Mouse (Mus musculus) testis, postnatal 10 days (tissue): ENCODE measurements at regions not wholly inside any gene's neighbourhood (a gene's known extent, or its start where the extent isn't known, plus 50 kb on each side); places are given as distances from the start of the nearest gene placed in this dataset.

Source experiments
- DNase-seq: peaks from one replicate; pipeline ENCODE4 v3.0.0; 2021; ENCODE audit warnings: low spot score

DNA sequence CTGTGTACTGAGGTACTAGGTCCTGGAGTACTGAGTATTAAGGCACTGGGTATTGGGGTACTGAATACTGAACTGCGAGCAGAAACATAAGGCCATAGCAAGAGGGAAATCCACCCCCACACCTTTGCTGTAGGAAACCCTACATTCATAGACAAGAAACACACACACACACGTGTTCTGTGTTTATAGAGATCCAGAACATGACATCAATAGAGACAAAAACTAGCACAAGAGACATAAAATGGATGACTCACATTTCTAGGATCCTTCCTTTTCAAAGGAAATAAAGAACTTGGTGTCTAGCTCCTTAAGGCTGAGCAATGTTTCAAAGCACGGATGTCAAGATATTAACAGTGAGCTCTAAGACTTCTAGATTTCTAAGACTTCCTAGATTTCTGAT lies 49.9 kb upstream of the Nepro start:
- DNase-seq = no peak

DNA sequence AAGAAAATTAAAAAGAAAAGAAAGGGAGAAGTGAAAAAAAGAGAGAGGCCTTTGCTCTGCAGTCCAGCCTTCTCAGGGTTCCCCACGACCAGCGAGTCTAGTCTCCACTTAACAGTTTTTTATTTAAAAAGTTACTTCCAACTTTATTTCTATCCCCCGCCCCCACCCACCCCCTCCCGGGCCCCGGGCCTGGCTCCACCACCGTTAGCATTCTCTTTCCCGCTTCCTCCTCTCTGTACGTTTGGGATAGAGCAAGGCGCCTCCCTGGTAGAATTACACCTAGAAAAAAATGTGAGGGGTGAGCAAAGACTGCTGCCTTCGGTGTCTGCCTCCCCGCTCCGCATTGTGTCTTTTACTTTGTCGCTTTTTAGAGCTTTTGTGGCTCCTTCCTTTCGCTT lies 51.7 kb upstream of the Nepro start:
- no peak for DNase-seq

DNA sequence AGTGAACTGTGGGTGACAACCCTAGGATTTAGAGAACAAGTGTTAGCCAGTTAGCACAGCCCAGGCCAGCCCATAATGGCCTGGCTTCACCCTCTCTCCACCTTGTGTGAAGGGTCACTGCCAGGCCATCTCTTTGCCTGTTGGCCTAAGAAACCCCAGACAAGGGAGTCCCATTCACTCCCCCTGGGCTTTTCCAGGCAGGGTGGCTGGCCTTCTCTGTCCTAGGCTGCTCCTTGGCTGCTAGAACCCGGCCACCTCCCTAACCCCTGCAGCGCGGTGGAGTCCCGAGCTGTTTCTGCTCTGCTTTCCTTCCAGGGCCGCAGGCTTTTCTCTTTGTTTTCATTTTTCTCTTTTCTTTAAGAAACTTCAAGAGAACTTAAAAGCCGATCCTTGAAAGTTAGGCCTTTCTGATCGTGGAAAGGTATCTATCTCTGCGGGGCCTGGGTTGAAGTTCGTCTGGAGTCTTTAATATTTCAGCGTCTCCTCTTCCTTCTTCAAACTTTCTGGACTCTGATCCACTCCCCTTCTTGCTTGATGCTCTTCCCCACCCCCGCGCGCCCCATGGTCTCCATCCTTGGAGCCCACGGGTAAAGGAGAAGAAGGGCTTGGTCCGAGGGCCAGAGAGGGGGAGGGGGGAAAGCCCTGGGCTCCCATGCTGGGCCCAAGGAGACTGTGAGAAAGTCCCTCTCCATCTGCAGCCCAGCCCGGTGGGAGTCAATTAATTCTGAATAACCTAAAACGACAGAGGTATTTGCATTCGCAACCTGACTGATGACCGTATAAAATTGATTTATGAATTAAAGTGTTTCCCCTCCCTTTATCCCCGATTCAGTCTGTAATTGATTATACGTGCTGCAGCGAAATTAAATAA lies 52.3 kb upstream of the Nepro start:
- no peak for DNase-seq

DNA sequence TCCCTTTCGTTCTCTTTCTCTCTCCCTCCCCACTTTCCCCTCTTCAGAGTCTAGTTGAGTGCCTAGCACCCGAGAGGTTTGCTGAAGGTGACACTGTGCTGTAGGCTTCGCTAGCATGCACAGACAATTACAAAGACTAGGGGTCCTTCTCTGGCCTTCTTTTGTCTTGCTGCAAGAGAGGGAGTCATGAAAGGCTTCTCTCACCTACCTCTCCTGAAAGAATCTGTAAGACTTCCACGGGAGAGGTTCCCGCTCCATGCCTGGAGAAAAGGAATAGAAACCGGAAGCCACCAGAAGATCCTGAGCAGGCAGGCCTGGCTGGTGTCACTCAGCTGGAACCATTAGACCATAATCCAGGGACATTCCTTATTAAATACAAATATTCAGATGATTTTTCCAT lies 56.0 kb upstream of the Nepro start:
- no peak for DNase-seq

DNA sequence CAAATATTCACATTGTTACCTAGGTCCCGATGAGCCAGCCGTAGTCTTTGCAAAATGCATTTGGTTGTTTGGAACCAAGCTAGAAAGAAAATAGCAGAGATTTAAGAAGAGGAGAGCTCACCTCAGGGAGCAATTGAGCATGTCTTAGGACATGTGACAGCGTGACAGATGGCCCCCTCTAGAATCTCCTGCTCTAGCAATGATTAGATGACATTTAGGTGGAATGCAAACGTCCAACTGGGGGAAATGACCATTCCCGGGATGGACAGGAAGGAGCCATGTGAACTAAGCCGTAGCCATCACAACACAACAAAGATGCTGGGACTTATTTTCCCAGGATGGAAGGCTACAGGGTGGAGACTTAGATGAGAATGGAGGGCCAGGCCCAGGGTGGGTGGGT lies 57.0 kb upstream of the Nepro start:
- no peak for DNase-seq

DNA sequence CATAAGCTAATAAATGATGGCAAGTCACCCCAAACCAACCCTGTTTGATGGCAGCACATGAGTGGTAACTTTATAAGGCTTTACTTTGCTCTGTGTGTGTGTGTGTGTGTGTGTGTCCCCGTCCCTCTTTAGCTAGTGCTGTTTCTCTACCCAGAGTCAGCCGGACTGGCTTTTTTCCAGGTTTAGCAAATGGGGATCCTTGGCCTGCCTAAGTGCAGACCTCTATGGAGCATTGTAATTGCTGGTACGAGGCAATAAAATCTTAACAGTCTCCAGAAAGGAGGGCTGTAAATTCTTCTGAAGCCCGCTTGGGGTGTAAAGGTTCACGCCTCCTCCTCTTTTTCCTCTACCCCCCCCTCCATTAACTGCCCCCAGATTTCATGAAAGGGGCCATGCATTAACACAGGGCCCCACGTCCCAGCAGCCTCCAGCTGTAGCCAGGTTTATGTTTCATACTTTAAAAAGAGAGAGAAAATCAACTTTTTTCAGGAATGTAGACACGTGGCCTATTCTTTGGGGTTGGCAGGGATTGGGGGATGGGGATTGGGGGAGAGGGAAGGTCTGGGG lies 57.6 kb upstream of the Nepro start:
- DNase-seq = no peak

DNA sequence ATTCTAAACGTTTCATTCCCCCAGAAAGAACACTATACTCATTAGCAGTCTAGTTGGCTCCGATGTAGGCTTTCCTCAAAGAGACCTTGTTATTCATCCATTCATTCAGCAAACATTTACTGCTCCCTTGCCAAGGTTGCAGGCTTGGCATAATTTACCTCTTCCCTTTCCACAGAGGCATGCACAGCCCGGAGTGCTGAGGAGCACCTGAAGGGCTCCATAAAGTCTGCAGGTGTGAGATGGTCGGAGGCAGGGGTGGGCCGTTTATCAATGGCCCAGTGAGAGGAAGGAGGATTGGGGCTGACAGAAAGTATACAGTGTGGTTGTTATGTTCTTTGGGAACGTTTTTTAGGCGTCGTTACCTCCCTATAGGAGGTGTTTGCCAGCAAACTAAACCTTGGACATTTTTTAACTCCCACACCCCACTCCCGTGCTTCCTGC lies 58.6 kb upstream of the Nepro start:
- DNase-seq = no peak

DNA sequence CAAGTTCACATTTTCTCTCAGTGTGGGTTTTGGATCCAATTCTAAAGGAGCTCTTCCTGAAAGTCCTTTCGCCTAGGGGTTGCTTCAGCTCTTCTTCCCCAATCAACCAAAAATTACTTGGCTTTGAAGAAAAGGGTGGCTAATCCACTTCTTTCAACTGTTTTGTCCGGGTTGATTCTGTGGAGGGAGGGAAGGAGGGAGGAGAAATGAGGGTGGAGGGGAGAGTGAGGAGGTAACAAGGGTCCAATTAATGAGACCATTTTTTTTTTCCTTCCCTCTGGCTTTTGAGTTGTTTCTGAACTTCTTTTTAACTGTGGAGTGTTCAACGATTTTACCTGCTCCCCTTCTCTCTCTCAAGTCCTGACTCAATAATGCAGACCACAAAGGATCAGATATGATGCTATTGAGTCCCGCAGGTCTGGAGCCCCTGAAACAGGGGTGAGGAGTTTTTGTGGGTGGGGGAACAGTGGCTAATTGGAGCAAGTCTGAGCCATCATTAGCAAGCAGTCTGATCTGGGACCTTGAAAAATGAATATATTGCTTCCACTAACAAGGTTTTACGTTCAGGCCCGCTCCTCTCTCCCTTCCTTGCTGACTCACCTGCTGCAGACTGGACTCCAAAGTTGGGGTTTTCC lies 61.0 kb upstream of the Nepro start:
- DNase-seq = no peak

DNA sequence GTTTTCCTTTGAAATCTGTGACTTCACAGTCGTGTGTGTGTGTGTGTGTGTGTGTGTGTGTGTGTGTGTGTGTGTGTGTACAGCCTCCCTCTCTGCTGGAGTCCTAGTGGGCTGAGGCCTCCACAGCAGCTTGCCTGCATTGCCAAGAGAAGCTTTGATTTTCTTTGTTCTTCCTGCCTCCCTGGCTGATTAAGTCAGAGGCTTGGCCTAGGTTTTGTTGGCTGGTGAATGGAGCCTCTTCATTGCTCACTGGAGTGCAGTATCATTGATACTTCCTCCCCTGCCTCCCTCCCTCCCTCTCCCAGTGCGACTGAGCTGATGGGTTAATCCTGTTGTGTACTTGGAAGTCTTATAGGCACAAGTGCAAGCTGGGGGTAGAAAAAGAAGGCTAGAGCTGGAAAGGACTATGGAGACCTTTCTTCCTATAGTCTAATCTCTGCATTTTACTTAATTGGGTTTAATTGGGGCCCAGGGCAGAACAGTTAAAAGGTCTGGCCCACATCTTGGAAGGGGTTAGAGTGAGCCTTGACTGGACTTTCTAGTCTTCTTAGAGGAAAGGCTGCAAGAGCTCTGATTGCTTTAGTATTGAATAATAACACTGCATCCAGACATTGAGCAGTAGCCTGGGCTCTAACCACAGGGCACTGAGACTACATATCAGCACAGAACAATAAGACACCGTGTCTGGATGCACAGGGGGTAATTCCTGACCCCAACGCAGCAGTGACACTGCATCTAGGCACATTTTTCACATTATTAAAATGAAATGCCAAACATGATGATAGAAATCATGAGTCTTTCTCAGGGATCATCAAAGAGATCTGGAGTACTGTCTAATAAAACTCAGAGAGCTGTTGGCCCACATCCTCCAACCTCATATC lies 62.9 kb upstream of the Nepro start:
- no peak for DNase-seq

DNA sequence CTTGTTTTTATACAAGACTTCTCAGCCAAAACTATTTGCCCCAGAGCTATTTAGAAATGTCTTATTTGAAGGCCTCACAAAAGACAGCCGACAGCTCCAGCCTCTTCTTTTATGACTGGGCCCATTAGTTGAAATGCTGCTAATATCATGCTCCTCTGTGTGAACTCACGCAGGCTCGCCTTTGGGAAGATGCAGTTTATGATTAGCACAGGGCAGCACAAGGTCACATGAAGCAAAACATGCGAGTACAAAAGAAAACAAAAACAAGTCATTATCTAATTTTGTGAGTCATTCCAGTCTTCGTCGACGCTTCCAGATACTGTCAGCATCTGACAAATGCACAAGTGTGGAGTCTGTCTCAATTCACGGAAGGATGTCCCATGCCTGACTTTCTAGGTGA lies 65.8 kb upstream of the Nepro start:
- DNase-seq = no peak

DNA sequence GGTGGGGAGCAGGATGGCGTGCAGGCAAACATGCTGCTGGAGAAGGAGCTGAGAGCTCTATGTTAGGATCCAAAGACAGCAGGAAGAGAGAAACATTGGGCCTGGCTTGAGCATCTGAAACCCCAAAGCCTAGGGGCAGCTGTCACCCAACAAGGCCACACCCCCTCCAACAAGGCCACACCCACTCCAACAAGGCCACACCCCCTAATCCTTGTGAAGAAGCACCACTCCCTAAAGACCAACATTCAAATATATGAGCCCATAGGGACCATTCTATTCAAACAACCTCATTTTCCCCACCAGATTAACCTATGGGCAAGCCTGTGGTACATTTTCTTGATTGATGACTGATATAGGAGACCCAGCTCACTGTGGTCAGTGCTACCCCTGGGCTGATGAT lies 67.9 kb upstream of the Nepro start:
- DNase-seq = no peak

DNA sequence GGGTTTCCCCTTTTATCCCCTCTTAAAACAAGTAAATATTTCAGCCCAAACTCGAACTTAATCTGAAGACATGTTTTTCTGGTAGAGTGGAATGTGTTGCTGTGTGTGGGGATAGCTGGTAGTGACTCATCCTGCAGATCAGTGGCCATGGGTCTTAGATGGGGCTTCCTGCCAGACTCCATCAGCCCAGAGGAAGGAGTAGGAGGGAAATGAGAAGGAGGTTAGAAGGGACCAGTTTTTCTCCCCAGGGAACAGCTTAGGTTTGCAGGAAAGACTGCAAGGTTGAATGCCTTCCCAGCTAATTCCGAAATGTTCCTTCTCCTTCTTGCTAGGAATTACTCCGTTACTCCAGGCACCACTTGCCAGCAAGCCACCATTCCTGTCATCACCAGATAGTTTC lies 68.8 kb upstream of the Nepro start:
- no peak for DNase-seq

DNA sequence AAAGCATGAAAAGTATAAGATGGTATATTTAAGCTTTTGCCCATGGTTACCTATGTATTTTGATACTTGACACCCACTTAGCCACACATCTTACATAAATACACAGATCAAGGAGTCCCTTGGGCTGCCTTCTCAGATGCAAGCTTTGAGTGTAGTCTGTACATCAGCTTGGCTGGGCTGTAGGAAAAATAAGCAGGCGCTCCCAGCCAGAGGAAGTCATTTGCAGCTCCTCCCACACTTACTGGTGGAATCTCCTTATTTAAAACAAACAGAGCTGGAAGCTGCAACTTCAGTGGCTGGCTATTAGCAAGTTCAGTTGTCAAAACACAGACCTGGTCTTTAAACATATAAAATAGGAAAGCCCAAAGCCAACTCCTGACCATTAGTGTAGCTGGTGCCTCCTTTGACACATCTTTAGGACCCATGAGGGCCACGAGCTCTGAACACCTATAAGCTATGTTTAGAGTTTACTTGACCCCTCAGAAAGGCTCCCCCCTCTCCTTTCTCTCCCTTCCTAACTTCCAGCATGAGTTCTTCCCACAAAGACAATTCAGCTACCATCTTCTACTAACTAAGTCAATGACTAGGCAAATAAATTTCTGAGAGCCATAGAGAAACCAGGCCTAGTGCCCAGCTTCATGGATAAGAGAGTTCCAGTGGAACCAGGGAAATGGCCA lies 75.4 kb upstream of the Nepro start:
- DNase-seq = no peak

DNA sequence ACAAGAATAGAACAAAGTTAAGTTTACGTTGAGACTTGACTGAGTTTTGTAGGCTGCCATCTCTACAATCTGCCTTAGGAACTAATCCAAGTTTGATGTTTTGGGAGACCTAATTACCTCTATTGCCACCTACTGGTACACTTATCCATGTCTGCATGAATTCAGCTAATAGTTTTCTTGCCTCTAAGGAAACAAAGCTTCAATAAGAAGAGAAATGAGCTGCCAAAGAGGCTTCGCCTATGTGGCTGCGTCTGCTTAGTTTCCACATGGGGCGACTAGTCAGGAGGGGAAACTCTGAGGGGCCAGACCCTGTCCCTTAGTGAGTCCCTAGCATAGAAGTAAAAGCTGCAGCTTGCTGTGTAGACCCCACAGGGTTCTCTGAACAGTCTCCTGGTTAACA lies 80.1 kb upstream of the Nepro start:
- DNase-seq = no peak

DNA sequence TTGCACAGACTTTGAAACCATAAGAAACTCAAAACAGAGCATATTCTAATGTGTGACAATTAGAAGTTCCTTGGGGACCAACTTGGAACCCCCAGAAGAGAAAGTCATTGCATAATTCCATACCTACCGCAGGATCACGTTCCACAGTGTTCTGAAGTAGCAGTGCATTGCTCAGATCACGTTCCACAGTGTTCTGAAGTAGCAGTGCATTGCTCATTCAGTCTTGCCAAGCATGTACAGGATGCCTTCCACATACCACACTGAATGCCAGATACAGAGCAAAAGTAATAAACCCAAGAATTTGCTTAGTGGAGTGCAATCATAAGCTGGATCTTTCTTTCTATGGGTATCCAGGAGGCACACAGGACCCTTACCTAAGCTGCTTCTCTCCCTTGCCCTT lies 78.4 kb upstream of the Boc start:
- DNase-seq = no peak

DNA sequence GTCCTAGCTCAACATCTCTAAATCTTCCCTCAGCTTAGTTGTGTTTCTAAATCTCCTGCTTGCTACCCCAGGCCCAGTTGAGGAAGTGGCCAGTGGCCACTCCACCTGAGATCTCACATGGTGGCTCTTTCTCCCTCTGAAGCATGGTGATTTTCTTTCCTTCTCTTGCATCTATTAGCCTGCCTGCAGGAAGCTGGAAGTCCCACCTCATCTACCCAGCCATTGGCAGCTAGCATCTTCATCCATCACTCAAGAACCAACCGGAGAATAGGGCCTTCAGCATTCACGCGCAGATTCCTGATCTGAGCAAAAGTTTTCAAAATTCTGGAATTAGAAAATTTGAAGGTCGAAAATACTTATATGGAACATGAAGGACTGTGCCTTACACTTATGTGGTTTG lies 75.8 kb upstream of the Boc start:
- DNase-seq = no peak

DNA sequence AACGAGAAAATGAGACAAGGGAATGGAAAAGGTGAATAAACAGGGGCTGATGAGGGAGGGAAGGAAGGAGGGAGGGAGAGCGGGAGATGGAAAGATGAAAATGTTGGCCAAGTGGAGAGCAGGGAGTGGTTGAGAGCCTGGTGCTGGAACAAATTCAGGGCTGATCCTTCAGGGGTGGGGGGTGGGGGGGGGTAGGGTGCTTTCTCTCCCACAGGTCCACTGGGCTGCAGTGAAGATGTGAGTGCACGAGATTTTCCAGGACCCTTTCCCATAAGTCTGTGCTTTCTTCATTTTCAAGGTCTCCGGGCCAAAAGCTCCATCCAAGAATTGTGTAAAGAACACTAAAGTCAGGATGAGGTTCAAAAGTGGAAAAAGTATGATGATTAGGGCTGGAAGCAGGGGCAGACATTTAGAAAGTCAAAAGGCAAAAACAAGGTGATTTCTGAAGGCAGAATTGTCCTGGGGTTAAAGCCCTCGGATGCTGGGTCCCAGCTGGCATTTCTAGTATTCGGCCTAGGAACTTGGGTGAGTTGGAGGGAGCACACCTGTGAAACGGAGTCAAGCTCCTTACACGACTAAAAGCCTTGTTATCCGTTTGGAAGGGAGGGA lies 74.5 kb upstream of the Boc start:
- DNase-seq = no peak

DNA sequence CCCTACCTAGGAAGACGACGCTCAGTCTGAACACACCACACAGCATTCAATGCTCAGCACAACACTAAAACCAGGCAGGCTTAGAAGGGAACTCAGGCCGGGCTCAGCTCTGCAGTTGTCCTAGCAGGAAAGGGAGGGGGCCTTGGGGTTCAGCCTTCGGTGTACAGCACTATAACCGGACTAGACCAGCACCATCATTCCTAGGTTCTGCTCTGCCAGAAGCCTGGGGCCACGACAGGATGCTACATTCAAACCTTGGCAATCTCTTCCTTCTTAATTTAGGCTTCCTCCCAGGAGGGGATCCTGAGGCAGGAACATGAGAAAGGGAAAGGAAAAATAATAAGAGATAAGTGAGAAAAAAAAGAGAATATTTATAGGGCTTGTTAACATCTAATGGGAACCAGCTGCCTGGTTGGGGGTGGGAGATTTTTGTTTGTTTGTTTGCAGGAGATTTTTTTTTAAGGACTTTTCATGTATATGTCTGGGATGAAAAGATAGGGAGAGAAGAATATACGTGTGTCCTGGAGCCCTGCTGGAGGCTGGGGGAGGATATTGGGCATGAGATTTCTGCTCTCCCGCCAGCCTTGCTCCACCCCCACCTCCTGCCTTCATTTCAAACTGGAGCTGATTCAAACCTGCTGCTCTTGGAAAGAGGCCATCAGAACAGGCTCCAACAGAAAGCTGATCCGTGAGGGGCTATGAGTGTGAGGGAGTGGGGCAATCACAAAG lies 73.8 kb upstream of the Boc start:
- peak; percentile 65 for DNase-seq

DNA sequence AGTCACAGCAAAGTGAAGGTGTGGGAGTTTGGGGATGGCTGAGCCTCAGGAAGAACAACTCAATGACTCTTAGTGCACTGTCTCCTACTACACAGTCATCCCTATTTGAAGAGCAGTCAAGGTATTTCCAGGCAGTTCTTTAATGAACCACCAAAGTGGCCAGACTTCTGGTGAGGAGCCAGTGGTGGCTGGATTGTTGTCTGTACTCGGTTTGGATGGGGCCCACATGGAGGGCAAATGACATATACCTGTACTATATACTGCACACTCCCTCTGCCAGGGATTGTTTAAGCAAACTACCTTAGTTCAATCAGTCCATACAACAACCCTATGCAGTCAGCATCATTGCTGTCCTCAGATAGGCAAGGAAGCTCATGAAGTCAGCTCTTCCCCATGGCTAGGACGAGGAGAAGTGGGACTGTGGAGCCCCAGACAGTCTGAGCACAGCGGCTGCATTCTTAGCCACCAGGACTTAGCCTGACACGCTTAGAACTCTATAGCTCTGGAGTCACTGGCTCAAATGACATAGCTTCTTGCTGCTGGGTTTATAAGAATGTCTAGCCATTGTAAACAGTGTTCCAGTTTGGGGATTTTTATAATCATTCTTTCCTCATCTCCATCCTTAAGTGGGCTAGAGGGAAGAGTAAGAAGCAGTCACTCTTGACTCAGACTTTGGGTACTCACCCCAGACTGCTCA lies 72.8 kb upstream of the Boc start:
- DNase-seq = no peak

DNA sequence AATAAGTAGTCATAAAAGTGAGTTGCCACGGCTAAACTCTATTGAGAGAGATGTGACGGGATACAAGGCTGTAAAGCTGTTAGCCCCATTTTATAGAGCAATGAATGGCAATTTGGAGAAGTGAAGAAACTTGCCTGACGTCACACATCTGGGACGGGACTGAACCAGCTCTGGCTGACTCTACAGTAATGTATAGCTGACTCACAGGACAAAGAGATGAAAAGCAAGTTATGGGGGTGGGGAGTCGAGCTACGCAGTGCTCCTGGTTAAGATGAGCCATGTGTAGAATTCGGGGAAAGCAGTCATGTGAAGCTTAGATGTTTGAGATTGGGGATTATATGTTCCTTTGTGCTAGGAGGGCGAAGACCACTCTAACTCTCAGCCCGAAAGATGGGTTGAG lies 72.2 kb upstream of the Boc start:
- DNase-seq = no peak
